Mouse (Mus musculus): ENCODE results near the gene Prkcq. TPM values are rescaled to one million over a fixed set of nuclear protein-coding genes. Genes with fewer than 3 reads are reported as not detected.

Gene Prkcq
- total RNA-seq (2023) = under 1 TPM; 0.75 to 0.89 TPM

DNA sequence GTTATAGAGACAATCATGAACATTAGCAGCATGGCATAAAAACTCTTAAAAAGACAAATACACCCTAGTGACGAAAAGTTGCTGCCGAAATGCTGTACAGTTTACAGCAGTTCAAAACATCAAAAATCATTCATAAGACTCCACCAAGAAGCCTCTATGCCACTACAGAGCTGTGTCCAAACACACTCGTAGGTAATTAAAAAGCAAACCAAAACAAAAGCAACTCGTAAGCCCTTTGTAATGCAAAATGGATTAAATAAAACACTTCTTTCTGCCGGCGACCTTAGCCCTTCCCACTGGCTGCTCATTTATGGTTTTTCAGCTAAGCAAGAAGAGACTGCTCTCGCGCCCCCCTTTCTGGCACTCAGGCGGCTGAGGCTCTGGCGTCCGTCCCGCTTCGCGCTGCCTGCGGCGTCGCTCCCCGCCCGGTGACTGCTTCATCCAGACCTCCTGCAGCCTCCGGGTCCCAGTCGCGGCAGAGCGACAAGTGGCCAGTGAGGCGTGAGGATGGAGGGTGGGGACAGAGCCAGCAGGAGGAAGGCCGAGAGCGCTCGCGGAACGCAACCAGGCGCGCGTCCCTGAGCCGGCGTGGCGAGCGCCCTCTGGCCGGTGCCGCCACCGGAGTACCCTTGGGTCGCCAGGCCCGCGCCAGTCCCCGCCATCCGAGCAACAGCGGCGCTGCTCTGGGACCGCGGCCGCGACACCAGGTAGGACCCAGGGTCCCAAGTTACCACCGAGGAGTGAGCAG, at the start of gene Prkcq:
Gene Prkcq, plus strand, starts transcription at position 355 of the 748 bp plus-strand sequence.

